Mouse (Mus musculus) liver, embryonic 15.5 days (tissue): Measurements from ENCODE around the gene Olfr329-ps. TPM values are rescaled to one million over a fixed set of nuclear protein-coding genes. Genes with fewer than 3 reads are reported as not detected.
"Not testable (repeated sequence)": the region's sequence is repeated elsewhere in the genome, so short reads cannot be mapped to it uniquely, and the experiment has no call there.

Experiments
- ATAC-seq: fragments of 200-750 bp; cut with Nextera tagmentation; 2 replicates; pipeline ENCODE4 v1.8.0; 2017; ENCODE audit warnings: moderate number of reproducible peaks, mild to moderate bottlenecking, moderate library complexity; ENCODE audit not compliant: insufficient read depth
- H3K27ac ChIP-seq: fragments of 300-500 bp; sonication (generic); replicated peaks from 2 replicates; pipeline ENCODE4 v1.5.1; 2015; ENCODE audit warnings: mild to moderate bottlenecking, inconsistent platforms
- H3K27me3 ChIP-seq: fragments of 300-500 bp; sonication (generic); 2 replicates; pipeline ENCODE4 v1.6.1; 2015; ENCODE audit warnings: mild to moderate bottlenecking, inconsistent platforms
- H3K36me3 ChIP-seq: fragments of 300-500 bp; sonication (generic); replicated peaks from 2 replicates; pipeline ENCODE4 v1.6.1; 2015; ENCODE audit warnings: moderate library complexity, mild to moderate bottlenecking, inconsistent platforms
- H3K4me1 ChIP-seq: fragments of 300-500 bp; sonication (generic); replicated peaks from 2 replicates; pipeline ENCODE4 v1.6.1; 2015; ENCODE audit warnings: inconsistent platforms
- H3K4me2 ChIP-seq: fragments of 300-500 bp; sonication (generic); 2 replicates; pipeline ENCODE4 v1.6.1; 2015; ENCODE audit warnings: moderate library complexity, mild to moderate bottlenecking, inconsistent platforms
- H3K4me3 ChIP-seq: fragments of 300-500 bp; sonication (generic); replicated peaks from 2 replicates; pipeline ENCODE4 v1.5.1; 2015; ENCODE audit warnings: mild to moderate bottlenecking, inconsistent platforms
- H3K9ac ChIP-seq: fragments of 300-500 bp; sonication (generic); 2 replicates; pipeline ENCODE4 v1.6.1; 2015; ENCODE audit warnings: moderate library complexity, mild to moderate bottlenecking, inconsistent platforms
- H3K9me3 ChIP-seq: fragments of 300-500 bp; sonication (generic); replicated peaks from 2 replicates; pipeline ENCODE4 v1.6.1; 2016; ENCODE audit warnings: inconsistent platforms
- WGBS: fragments of 180-500 bp; shearing (Covaris S2); methylation state at CpG from one replicate; pipeline ENCODE4 v1.1.7; 2015; ENCODE audit warnings: mixed read lengths; ENCODE audit not compliant: insufficient replicate concordance; 5-methylcytosine and 5-hydroxymethylcytosine counted together
- polyA plus RNA-seq: library from polyadenylated mRNA; unstranded; fragments of >200 nt; fragmentation: Nextera tagmentation; extraction: Ambion mirVana; gene quantifications from 2 replicates; pipeline ENCODE4 v1.2.1, GENCODE M21; 2015

Gene Olfr329-ps
- polyA plus RNA-seq, 1 experiment from 2014 or later, result not detected

GRCm38 (mm10) chr11:58509058-58509457 lies 37.2 kb downstream of the Olfr329-ps start:
- H3K27me3 ChIP-seq, H3K36me3 ChIP-seq, H3K9me3 ChIP-seq, ATAC-seq, H3K4me1 ChIP-seq, H3K4me3 ChIP-seq, H3K27ac ChIP-seq, H3K9ac ChIP-seq, H3K4me2 ChIP-seq: not testable (repeated sequence)
- 68% methylated on average over 19 of the region's 19 CpGs for WGBS

DNA sequence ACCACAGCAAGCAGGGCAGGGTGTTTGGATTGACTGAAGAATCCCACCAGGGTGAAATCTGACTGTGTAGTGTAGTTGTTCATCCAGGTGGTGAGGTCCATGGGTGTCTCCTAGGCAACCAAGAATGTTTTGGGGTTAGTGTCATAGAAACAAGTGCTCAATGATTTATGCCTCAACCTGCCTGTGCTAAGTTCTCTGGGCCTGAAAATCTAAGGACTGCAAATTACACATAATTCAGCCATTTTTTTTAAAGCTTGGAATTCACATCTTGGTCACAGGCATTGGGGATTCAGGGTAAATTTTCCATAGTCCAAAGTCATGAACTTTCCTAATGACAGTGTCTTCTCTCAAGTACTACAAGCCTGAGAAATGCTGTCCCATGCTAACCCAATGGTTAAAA lies 43.8 kb downstream of the Olfr329-ps start, which contains the start of gene Olfr331:
Olfr331 (minus strand) TSS at position 101 of the 400 bp plus-strand sequence.
- not testable (repeated sequence) for H3K36me3 ChIP-seq, H3K27ac ChIP-seq, ATAC-seq

DNA sequence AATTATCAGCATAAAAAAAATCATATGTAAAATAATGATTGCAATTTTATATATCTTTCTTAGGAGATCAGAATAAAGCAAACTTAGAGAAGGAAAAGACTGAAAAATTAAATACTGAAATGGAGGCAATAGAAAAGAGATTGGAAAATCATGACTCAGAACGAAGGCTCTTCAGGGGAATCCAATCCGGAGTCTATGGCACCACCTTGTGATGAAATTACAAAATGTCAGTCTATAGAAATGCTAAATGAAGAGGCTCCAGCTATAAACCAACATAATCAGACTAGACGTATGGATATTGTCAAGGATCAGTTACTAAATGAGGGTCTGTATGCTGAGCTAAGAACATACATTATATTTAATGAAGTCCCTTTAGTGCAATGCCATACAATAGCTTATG lies 46.9 kb downstream of the Olfr329-ps start:
- no peak overlapping the region for H3K4me2 ChIP-seq
- 50% methylated on average over 3 of the region's 3 CpGs for WGBS

More for the DNA sequence above, 43.8 kb downstream of the Olfr329-ps start, which contains the start of gene Olfr331:
- H3K9me3 ChIP-seq, H3K27me3 ChIP-seq, H3K9ac ChIP-seq, H3K4me1 ChIP-seq, H3K4me2 ChIP-seq, H3K4me3 ChIP-seq: not testable (repeated sequence)

DNA sequence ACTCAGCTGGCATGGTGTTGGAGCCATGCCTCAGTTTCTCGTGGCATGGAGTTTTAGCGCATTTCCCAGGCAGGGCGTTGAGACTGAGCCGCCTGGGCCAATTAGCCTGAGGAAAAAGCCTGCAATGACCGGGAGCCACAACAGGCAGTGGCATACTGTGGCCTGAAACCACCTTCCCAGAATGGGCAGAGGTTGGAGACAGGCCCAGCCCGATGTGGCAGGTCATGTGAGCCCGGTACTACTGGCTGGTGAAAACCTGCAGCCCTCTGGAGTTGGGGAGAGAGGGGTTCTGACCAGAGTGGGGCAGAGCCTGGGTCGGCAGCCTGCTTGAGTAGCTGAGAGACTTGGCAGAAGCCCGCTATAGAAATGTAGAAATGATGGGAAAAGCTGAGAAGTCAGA lies 47.5 kb downstream of the Olfr329-ps start:
- Histone ChIP-seq H3K36me3 (no peaks in the 10 kb centered on the region), H3K4me1 (no peaks in the 10 kb centered on the region), H3K27ac (no peak overlapping the region), H3K4me3 (no peak overlapping the region), H3K9me3 (no peaks in the 10 kb centered on the region), H3K4me2 (no peak overlapping the region), H3K9ac (no peak overlapping the region), H3K27me3 (no peaks in the 10 kb centered on the region)
- ATAC-seq, result no peak
- 67% methylated on average over 9 of the region's 9 CpGs for WGBS

More for the DNA sequence above, 46.9 kb downstream of the Olfr329-ps start:
- H3K27me3 ChIP-seq, result no peaks in the 10 kb centered on the region
- no peak for ATAC-seq
- no peaks in the 10 kb centered on the region for H3K9me3 ChIP-seq
- no peak overlapping the region for H3K4me3 ChIP-seq
- H3K27ac ChIP-seq, result no peak overlapping the region
- H3K36me3 ChIP-seq, result no peaks in the 10 kb centered on the region
- H3K9ac ChIP-seq, result no peak overlapping the region
- no peaks in the 10 kb centered on the region for H3K4me1 ChIP-seq

DNA sequence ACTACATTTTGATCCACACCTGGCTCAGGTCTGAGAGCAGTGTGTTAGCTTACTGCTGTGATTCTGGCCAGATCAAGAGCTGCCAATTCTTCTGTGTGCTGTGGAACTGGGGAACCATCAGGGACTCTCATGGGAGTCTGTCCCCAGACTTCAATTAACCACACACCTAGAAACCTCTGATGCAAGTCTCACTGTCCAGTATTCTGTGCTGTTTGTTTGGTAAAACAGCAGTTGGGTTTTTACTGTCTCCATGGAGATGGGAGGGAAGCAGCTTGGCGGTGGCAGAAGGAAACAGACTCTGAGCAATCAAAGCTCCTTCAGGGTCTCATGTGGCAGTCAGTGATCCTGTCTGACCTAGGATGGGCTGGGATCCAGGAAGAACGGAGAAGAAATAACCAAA lies 53.8 kb downstream of the Olfr329-ps start, which contains the start of gene Olfr332:
Olfr332 (minus strand) TSS at position 101 of the 400 bp plus-strand sequence.
- Histone ChIP-seq H3K36me3 (no peaks in the 10 kb centered on the region), H3K4me1 (no peaks in the 10 kb centered on the region), H3K4me2 (no peak within 1 kb of the TSS), H3K4me3 (no peak within 1 kb of the TSS), H3K9ac (no peak within 1 kb of the TSS), H3K9me3 (no peaks in the 10 kb centered on the region), H3K27ac (no peak within 1 kb of the TSS), H3K27me3 (no peaks in the 10 kb centered on the region)
- WGBS, result 59% methylated on average over 2 of the region's 2 CpGs
- ATAC-seq, result no peak

Other genes with a start within 250 kb of the Olfr329-ps start
- 9.4 and 11.5 TPM in 2 replicates for gene Zfp692, start 239.4 kb downstream of the Olfr329-ps start, polyA plus RNA-seq
- gene Zfp672, start 216.1 kb downstream of the Olfr329-ps start, polyA plus RNA-seq, result 35.0 and 36.0 TPM in 2 replicates
- gene Sh3bp5l, start 215.7 kb downstream of the Olfr329-ps start, polyA plus RNA-seq, result 16.7 and 19.0 TPM in 2 replicates
- gene Lypd8, start 167.4 kb downstream of the Olfr329-ps start, polyA plus RNA-seq, result 0.97 and 1.5 TPM in 2 replicates
- not detected in 2 replicates for gene 1810065E05Rik, start 125.3 kb downstream of the Olfr329-ps start, polyA plus RNA-seq
- not detected in 2 replicates for gene Gm12253, start 113.9 kb downstream of the Olfr329-ps start, polyA plus RNA-seq
- not detected in 2 replicates for gene Lypd9, start 93.5 kb downstream of the Olfr329-ps start, polyA plus RNA-seq
- not detected in 2 replicates for gene Olfr30, start 84.2 kb downstream of the Olfr329-ps start, polyA plus RNA-seq
- gene Olfr332, start 53.9 kb downstream of the Olfr329-ps start, polyA plus RNA-seq, result not detected in 2 replicates
- gene Olfr331, start 43.9 kb downstream of the Olfr329-ps start, polyA plus RNA-seq, result not detected in 2 replicates
- not detected in 2 replicates for gene Olfr330, start 11.6 kb downstream of the Olfr329-ps start, polyA plus RNA-seq
- gene Olfr328, start 9.2 kb upstream of the Olfr329-ps start, polyA plus RNA-seq, result not detected in 2 replicates
- gene Olfr224, start 24.1 kb upstream of the Olfr329-ps start, polyA plus RNA-seq, result not detected in 2 replicates
- not detected in 2 replicates for gene Olfr325, start 31.3 kb upstream of the Olfr329-ps start, polyA plus RNA-seq
- not detected in 2 replicates for gene Olfr324, start 48.7 kb upstream of the Olfr329-ps start, polyA plus RNA-seq
- gene 2210407C18Rik, start 69.7 kb upstream of the Olfr329-ps start, polyA plus RNA-seq, result not detected in 2 replicates
- not detected in 2 replicates for gene Olfr323, start 84.1 kb upstream of the Olfr329-ps start, polyA plus RNA-seq
- 13.7 and 14.0 TPM in 2 replicates for gene Trim58, start 94.0 kb upstream of the Olfr329-ps start, polyA plus RNA-seq
- not detected in 2 replicates for gene Olfr322, start 112.4 kb upstream of the Olfr329-ps start, polyA plus RNA-seq
- gene Olfr320, start 134.7 kb upstream of the Olfr329-ps start, polyA plus RNA-seq, result not detected in 2 replicates
- not detected in 2 replicates for gene Olfr319, start 152.7 kb upstream of the Olfr329-ps start, polyA plus RNA-seq
- gene Olfr318, start 177.6 kb upstream of the Olfr329-ps start, polyA plus RNA-seq, result not detected in 2 replicates
- gene Olfr317, start 192.8 kb upstream of the Olfr329-ps start, polyA plus RNA-seq, result not detected in 2 replicates
- not detected in 2 replicates for gene Olfr316, start 206.3 kb upstream of the Olfr329-ps start, polyA plus RNA-seq
- not detected in 2 replicates for gene Olfr315, start 226.8 kb upstream of the Olfr329-ps start, polyA plus RNA-seq
- gene Olfr314, start 236.5 kb upstream of the Olfr329-ps start, polyA plus RNA-seq, result not detected in 2 replicates